Mouse (Mus musculus) C2C12 (cell line): ENCODE measurements around the gene Rrn3. TPM values are rescaled to one million over a fixed set of nuclear protein-coding genes. Genes with fewer than 3 reads are reported as not detected.
"Not testable (repeated sequence)": the region's sequence is repeated elsewhere in the genome, so short reads cannot be mapped to it uniquely, and the experiment has no call there.

ENCODE experiments used
- H3K27me3 ChIP-seq: one replicate; pipeline ENCODE4 v1.6.1; 2011; ENCODE audit not compliant: control insufficient read depth, insufficient read depth, insufficient read length
- H3K36me3 ChIP-seq: one replicate; pipeline ENCODE4 v1.6.1; 2011; ENCODE audit not compliant: control insufficient read depth, insufficient read depth
- H3K4me3 ChIP-seq: one replicate; pipeline ENCODE4 v1.5.1; 2011; ENCODE audit warnings: mild to moderate bottlenecking, control low read depth; ENCODE audit not compliant: poor library complexity, insufficient read depth, severe bottlenecking
- H3K79me2 ChIP-seq: one replicate; pipeline ENCODE4 v1.6.1; 2011; ENCODE audit not compliant: control insufficient read depth, insufficient read depth
- H3K79me3 ChIP-seq: one replicate; pipeline ENCODE4 v1.6.1; 2011; ENCODE audit warnings: low read depth, control low read depth
- H3ac ChIP-seq: one replicate; pipeline ENCODE3; 2011; ENCODE audit warnings: low read depth; ENCODE audit not compliant: control insufficient read depth, insufficient read length
- CEBPB ChIP-seq: IDR thresholded peaks from one replicate; pipeline ENCODE4 v1.6.1; 2011; ENCODE audit warnings: low read depth, mild to moderate bottlenecking, control low read depth, moderate library complexity
- CTCF ChIP-seq: IDR thresholded peaks from one replicate; pipeline ENCODE4 v1.5.1; 2011; ENCODE audit not compliant: control insufficient read depth, insufficient read depth, insufficient read length
- FOSL1 ChIP-seq: IDR thresholded peaks from one replicate; pipeline ENCODE4 v1.8.0; 2011; ENCODE audit warnings: mild to moderate bottlenecking, low read length; ENCODE audit not compliant: poor library complexity, insufficient read depth, severe bottlenecking
- MAX ChIP-seq: IDR thresholded peaks from one replicate; pipeline ENCODE4 v1.6.1; 2011; ENCODE audit warnings: mild to moderate bottlenecking, control low read depth
- MYOD1 ChIP-seq: IDR thresholded peaks from one replicate; pipeline ENCODE4 v1.6.1; 2011; ENCODE audit warnings: low read depth; ENCODE audit not compliant: control insufficient read depth, insufficient read length
- MYOG ChIP-seq: IDR thresholded peaks from one replicate; pipeline ENCODE4 v1.6.1; 2011; ENCODE audit not compliant: control insufficient read depth, insufficient read length; ENCODE audit errors: extremely low read depth
- USF1 ChIP-seq: IDR thresholded peaks from one replicate; pipeline ENCODE4 v1.6.1; 2011; ENCODE audit warnings: low read depth, mild to moderate bottlenecking, control low read depth, moderate library complexity
- polyA plus RNA-seq: library from polyadenylated mRNA; unstranded; fragments of >200 nt; fragmentation: generic; extraction: Trizol; gene quantifications from one replicate; pipeline ENCODE4 v1.2.1, GENCODE M21; 2012; ENCODE audit warnings: missing spikeins

Rrn3 gene
- polyA plus RNA-seq, 1 experiment: 44.3 TPM

DNA sequence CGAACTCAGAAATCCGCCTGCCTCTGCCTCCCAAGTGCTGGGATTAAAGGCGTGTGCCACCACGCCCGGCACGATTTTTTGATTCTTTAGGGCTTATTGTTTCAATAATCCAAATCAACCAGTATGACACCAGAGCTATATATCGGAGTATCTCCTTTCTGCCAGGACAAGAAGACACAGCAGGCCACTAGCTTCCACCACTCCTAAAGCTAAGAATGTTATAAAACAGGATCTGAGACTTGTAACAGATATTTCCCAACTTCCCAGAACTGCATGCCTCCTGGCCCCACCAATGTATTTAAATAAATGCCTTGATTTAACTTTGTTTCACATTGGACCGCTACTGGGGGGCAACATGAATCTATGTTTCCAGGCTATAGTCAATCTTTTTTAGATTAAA is 32.8 kb upstream of the Rrn3 start:
- Histone ChIP-seq H3K27me3 (no peaks in the 10 kb centered on the region), H3ac (no peak overlapping the region), H3K4me3 (no peak overlapping the region), H3K36me3 (no peaks in the 10 kb centered on the region), H3K79me3 (no peaks in the 10 kb centered on the region), H3K79me2 (no peaks in the 10 kb centered on the region)
- TF ChIP-seq FOSL1 (no peak), CTCF (no peak), MAX (no peak), MYOG (no peak), CEBPB (no peak), USF1 (no peak)

- TF ChIP-seq FOSL1: no peak
- no peak for TF ChIP-seq CEBPB
- no peak for TF ChIP-seq MYOD1
- no peak for TF ChIP-seq USF1
- TF ChIP-seq MYOG: no peak
- no peak for TF ChIP-seq MAX
- no peak for TF ChIP-seq CTCF
These were observed 32.4 kb upstream of the Rrn3 start for GRCm38 (mm10) chr16:13748124-13748523.

DNA sequence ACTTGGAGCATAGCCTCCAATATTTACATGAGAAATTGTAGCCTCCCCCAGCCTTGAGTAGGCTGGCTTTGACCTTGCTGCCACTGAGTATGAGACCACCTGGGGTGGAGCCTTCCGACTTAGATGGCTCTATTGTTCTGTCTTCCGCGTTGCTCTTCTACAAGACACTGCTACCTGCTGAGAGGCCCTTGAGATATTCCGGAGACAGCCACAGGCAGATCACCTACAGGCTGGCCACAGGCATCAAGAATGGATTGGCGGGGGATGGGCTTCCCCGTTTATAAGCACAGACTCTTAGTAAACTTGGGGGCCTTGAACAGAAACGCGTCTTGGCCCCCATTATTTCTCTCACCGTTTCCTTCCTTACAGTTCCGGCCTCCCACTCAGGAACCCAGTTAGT is 31.7 kb upstream of the Rrn3 start:
- not testable (repeated sequence) for H3K27me3 ChIP-seq, H3K4me3 ChIP-seq, H3K79me2 ChIP-seq, H3ac ChIP-seq, H3K36me3 ChIP-seq, H3K79me3 ChIP-seq

More at GRCm38 (mm10) chr16:13748124-13748523, 32.4 kb upstream of the Rrn3 start:
- no peaks in the 10 kb centered on the region for H3K36me3 ChIP-seq
- no peaks in the 10 kb centered on the region for H3K79me2 ChIP-seq
- no peaks in the 10 kb centered on the region for H3K27me3 ChIP-seq
- H3K79me3 ChIP-seq: no peaks in the 10 kb centered on the region
- no peak overlapping the region for H3ac ChIP-seq
- H3K4me3 ChIP-seq: no peak overlapping the region

GRCm38 (mm10) chr16:13749306-13749705 is 31.2 kb upstream of the Rrn3 start:
- H3K4me3 ChIP-seq: no peak overlapping the region
- TF ChIP-seq MYOG (no peak), USF1 (no peak), CEBPB (no peak), MYOD1 (no peak), CTCF (no peak), FOSL1 (no peak), MAX (no peak)
- H3K79me2 ChIP-seq: no peaks in the 10 kb centered on the region
- H3K36me3 ChIP-seq: no peaks in the 10 kb centered on the region
- no peak overlapping the region for H3ac ChIP-seq
- no peaks in the 10 kb centered on the region for H3K27me3 ChIP-seq
- H3K79me3 ChIP-seq: no peaks in the 10 kb centered on the region

GRCm38 (mm10) chr16:13749981-13750380 is 30.5 kb upstream of the Rrn3 start:
- Histone ChIP-seq H3K27me3 (no peaks in the 10 kb centered on the region), H3K36me3 (no peaks in the 10 kb centered on the region), H3K79me2 (no peaks in the 10 kb centered on the region), H3ac (no peak overlapping the region), H3K4me3 (no peak overlapping the region), H3K79me3 (no peaks in the 10 kb centered on the region)
- TF ChIP-seq CEBPB: no peak
- TF ChIP-seq USF1: no peak
- TF ChIP-seq MAX: no peak
- no peak for TF ChIP-seq CTCF
- TF ChIP-seq MYOD1: no peak

DNA sequence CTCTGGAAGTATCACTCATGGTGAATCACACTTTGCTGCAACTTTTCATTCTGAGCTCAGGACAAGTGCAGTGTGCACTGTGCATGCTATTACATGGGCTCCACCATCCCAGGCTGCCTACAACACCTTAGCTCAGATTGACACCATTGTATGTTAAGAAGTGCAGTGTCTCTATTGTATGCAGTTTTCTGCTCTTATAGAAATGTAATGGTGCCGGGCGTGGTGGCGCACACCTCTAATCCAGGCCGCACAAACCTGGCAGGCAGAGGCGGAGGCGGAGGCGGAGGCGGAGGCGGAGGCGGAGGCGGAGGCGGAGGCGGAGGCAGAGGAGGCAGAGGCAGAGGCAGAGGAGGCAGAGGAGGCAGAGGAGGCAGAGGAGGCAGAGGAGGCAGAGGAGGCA is 29.9 kb upstream of the Rrn3 start:
- no peaks in the 10 kb centered on the region for H3K79me2 ChIP-seq
- H3K36me3 ChIP-seq: no peaks in the 10 kb centered on the region
- H3K4me3 ChIP-seq: no peak overlapping the region
- H3K79me3 ChIP-seq: no peaks in the 10 kb centered on the region
- no peak overlapping the region for H3ac ChIP-seq
- TF ChIP-seq MYOG (no peak), MAX (no peak), FOSL1 (no peak), CTCF (no peak), USF1 (no peak), MYOD1 (no peak), CEBPB (no peak)
- H3K27me3 ChIP-seq: no peaks in the 10 kb centered on the region
